Mouse (Mus musculus) cortical plate, adult 2 months (tissue): ENCODE results near the gene Clstn2.

ENCODE experiments used
- CTCF ChIP-seq: fragments of 200-500 bp; IDR thresholded peaks from 2 replicates; pipeline ENCODE4 v1.5.1; 2011; ENCODE audit warnings: mild to moderate bottlenecking, control low read depth, low read length; ENCODE audit not compliant: insufficient read depth; ENCODE audit errors: extremely low read depth
- POLR2A ChIP-seq: fragments of 200-500 bp; IDR thresholded peaks from 2 replicates; pipeline ENCODE4 v1.6.1; 2011; ENCODE audit warnings: mild to moderate bottlenecking, low read length, control low read depth; ENCODE audit not compliant: insufficient read depth; ENCODE audit errors: extremely low read depth

GRCm38 (mm10) chr9:98061646-98062045 is 28.7 kb upstream of the Clstn2 start:
- TF ChIP-seq POLR2A (no peak), CTCF (no peak)
